Mouse (Mus musculus): Measurements from ENCODE around the gene Map4k5. TPM values are rescaled to one million over a fixed set of nuclear protein-coding genes. Genes with fewer than 3 reads are reported as not detected.

Map4k5 gene
- polyA plus RNA-seq, 1 experiment from 2014 or later, result 33.7 TPM

DNA sequence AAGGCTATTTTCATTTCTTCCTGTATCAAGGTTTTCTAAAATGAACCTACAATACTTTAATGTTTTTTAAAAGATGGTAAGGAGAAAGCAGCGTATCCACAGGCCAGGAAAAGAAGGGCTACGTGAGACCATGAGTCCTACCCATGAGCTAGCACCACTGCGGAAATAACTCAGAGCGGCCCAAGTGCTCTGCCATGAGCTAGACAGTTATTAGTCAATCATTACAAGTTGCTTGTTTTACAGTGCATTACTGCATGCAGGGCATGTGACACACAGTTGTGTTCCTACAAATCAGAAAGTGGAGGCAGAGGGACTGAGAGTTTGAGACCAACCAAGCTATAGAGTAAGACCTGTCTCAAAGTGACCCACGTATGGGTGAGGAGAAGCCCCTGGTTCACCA, 8.9 kb downstream of the Map4k5 start:
- H3K9me3 ChIP-seq, result no peaks in the 10 kb centered on the region
- peaks cover 46% of the 10 kb centered on the region for H3K4me1 ChIP-seq
- H3K27me3 ChIP-seq (replicated peaks; ENCODE audit: low read depth, poor library complexity, severe bottlenecking), result no peaks in the 10 kb centered on the region
- no peak overlapping the region for H3K27ac ChIP-seq (replicated peaks)
- WGBS, result 96% methylated on average over 5 of the region's 5 CpGs
- H3K4me3 ChIP-seq, result no peak overlapping the region
- DNase-seq (ENCODE audit: low spot score), result no peak
- H3K36me3 ChIP-seq (replicated peaks), result peaks cover 32% of the 10 kb centered on the region

DNA sequence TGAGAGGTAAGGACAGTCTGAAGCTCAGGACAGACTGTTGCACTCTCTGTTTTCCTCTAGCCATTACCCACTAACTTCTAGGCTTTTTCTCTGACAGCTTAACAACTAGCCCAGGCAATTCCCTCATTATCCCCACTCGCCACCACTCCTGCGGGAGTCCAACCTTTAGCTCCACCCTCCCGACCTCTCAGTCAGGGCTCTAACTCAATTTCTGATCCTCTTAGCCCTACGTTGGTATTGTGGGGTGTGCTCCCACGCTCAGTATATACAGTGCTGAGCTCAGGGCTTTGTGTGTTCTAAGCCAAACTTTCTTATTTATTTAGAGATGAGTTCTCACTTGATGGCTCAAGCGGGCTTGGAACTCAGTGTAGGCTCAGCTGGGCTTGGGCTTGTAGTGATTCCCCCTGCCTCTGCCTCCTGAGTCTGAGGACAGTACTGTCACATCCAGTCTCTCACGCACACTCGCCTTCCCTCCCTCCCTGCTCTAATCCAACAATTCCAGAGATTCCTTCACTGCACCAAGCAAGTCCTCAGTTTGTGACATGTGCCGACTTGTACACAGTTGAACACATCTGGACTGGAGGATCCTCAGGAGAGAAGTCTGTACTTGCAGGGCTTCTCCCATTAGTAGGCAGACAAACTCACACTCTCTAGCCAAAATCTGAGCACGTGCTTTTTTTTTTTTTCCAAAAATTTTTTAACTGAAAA, 11.6 kb downstream of the Map4k5 start:
- WGBS, result 35% methylated on average over 10 of the region's 10 CpGs
- no peaks in the 10 kb centered on the region for H3K9me3 ChIP-seq
- DNase-seq (ENCODE audit: low spot score), result no peak
- no peaks in the 10 kb centered on the region for H3K27me3 ChIP-seq (replicated peaks; ENCODE audit: low read depth, poor library complexity, severe bottlenecking)
- H3K27ac ChIP-seq (replicated peaks), result peak overlapping the region; percentile 21; the same call in 1 of the 2 replicates
- peaks cover 16% of the 10 kb centered on the region for H3K36me3 ChIP-seq (replicated peaks)
- H3K4me3 ChIP-seq, result no peak overlapping the region
- H3K4me1 ChIP-seq, result peaks cover 39% of the 10 kb centered on the region

DNA sequence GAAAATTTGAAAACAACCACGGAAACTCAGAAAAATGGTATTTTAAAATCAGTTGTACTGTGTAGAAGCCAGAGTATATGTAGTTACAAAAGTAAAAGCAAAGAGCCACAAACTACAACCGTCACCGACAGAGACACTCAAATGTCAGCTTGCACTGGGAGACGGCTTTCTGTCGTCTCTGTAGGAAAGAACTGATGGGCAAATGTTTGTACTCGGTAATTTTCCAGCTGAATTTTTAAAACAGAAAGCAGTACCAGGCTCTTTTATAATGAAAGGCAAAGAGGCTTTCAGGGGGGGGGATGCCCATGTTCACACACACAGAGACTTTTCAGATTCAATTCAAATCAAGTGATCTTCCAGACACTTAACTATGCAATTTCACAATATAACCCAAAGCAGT, 13.3 kb downstream of the Map4k5 start:
- 17% methylated on average over 6 of the region's 6 CpGs for WGBS
- Histone ChIP-seq H3K4me1 (peaks cover 43% of the 10 kb centered on the region), H3K9me3 (no peaks in the 10 kb centered on the region), H3K27me3 (replicated peaks; ENCODE audit: low read depth, poor library complexity, severe bottlenecking) (no peaks in the 10 kb centered on the region), H3K27ac (replicated peaks) (no peak overlapping the region), H3K36me3 (replicated peaks) (peaks cover 8% of the 10 kb centered on the region), H3K4me3 (0 out of 2 replicates have a peak overlapping the region, but pooled peaks have one; percentile 18)
- no peak for DNase-seq (ENCODE audit: low spot score)

DNA sequence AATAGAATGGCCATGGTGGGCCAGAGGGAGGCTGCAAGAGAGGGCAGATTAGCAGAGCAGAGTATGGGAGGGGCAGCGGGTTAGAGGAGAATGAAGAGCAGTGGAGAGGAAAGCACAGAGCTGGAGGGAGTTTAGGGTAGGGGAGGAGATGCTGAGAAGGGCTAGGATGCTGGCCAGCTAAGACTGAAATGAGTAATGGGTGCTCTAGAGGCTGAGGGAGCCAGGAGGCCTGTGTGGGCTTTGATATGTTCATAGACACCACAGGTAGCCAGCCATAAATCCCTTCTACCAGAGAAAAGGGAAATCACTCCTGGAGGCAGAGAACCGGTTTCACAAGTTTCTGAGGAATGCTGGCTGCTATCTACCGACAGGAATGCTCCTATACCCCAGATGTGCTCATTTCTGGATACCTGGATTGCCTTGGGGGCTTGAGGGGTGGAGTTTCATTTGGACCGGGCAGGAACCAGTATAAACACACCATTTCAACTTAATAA, 13.8 kb downstream of the Map4k5 start:
- Histone ChIP-seq H3K27ac (replicated peaks) (peak overlapping the region; percentile 58; the same call in 1 of the 2 replicates), H3K9me3 (no peaks in the 10 kb centered on the region), H3K4me3 (no peak overlapping the region), H3K4me1 (peaks cover 43% of the 10 kb centered on the region), H3K27me3 (replicated peaks; ENCODE audit: low read depth, poor library complexity, severe bottlenecking) (no peaks in the 10 kb centered on the region), H3K36me3 (replicated peaks) (peaks cover 5% of the 10 kb centered on the region)
- 7% methylated on average over 4 of the region's 4 CpGs for WGBS
- peak; percentile 46 for DNase-seq (ENCODE audit: low spot score)

DNA sequence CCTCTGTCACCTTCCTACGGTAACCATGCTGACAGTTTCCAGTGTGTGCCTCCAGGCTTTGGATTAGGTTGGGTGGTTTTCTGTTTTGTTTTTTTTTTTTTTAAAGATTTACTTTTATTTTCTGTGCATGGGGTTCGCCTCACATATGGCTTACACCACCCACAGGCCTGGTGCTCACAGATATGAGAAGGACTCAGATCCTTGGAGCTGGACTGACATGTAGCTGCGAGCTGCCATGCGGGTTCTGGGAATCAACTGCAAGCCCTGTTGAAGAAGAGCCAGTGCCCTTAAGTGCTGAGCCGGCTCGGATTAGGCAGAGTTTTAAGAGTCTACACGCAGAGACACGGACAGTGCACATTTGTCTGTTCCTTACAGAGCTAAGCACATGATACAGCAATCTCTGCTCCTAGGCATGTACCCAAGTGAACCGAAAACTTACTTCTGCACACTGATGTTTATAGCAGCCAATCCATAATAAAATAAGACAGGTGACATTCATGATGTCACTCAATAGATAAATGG, 15.1 kb downstream of the Map4k5 start:
- Histone ChIP-seq H3K4me3 (no peak overlapping the region), H3K36me3 (replicated peaks) (0 out of 2 replicates have a peak, but pooled peaks cover 2% of the 10 kb centered on the region), H3K27ac (replicated peaks) (no peak overlapping the region), H3K4me1 (peaks cover 43% of the 10 kb centered on the region), H3K9me3 (no peaks in the 10 kb centered on the region), H3K27me3 (replicated peaks; ENCODE audit: low read depth, poor library complexity, severe bottlenecking) (no peaks in the 10 kb centered on the region)
- no peak for DNase-seq (ENCODE audit: low spot score)
- 90% methylated on average over 9 of the region's 9 CpGs for WGBS

DNA sequence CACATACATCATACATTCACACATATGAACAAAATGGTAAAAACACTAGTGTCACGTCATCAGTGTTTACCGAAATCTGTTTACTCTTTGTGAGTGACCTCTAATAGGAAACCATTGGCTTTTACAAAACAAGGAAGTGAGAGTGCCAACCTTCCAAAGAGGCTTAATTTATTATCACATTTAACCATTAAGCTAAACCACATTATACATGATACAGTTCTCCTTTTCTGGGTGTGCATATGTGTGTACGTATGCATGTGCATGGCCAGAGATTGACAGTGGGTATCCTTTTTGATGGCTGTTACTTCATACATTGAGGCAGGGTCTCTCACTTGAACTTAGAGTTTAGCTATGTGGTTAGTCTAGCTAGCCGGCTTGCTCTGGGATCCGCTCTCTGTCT, 21.4 kb downstream of the Map4k5 start:
- Histone ChIP-seq H3K4me3 (no peak overlapping the region), H3K9me3 (no peaks in the 10 kb centered on the region), H3K36me3 (replicated peaks) (peaks cover 27% of the 10 kb centered on the region), H3K27me3 (replicated peaks; ENCODE audit: low read depth, poor library complexity, severe bottlenecking) (no peaks in the 10 kb centered on the region), H3K27ac (replicated peaks) (no peak overlapping the region), H3K4me1 (0 out of 2 replicates have a peak, but pooled peaks cover 4% of the 10 kb centered on the region)
- DNase-seq (ENCODE audit: low spot score), result no peak
- WGBS, result 94% methylated on average over 5 of the region's 5 CpGs

DNA sequence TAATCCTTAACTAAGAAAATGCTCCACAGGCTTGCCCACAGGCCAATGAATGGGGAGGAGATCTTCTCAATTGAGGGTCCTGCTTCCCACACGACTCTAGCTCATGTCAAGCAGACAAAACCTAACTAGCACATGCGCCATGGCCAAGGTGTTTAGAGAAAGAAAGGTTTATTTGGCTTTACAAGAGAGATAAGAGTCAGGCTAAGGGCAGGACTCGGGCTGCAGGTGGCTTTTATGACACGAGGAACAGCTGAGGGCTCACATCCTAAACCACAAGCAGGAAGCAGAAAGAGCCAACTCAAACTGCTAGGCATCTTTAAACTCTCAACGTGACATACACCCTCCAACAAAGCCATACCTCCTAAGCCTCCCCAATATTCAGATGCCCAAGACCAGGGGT, 25.7 kb downstream of the Map4k5 start:
- DNase-seq (ENCODE audit: low spot score), result no peak
- 86% methylated on average over 5 of the region's 5 CpGs for WGBS

DNA sequence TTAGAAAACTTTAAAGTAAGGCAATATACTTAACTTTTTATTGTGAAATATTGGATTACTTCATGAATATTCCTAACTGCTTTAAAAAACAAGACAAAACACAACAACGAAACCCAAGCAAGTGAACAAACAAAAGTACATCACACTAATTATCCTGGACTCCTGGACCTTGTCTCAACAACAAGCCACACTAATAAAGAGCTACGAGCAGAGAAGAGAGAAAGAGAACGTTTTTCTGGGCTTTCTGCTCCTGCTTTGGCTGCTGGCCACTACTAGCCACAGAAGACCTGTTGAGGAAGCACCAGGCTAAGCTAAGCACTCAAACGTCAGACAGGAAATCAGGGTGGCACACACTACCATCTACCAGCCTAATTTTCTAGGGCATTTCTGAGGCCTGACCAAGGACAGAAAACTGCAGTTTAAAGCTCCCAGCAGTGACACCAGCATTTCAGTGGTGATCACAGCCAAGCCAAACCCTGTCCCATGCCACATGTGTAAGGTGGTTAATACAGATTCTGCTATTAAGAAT, 28.8 kb downstream of the Map4k5 start:
- Histone ChIP-seq H3K4me3 (no peak overlapping the region), H3K27me3 (replicated peaks; ENCODE audit: low read depth, poor library complexity, severe bottlenecking) (no peaks in the 10 kb centered on the region), H3K4me1 (0 out of 2 replicates have a peak, but pooled peaks cover 3% of the 10 kb centered on the region), H3K36me3 (replicated peaks) (peaks cover 20% of the 10 kb centered on the region), H3K27ac (replicated peaks) (no peak overlapping the region), H3K9me3 (no peaks in the 10 kb centered on the region)
- no peak for DNase-seq (ENCODE audit: low spot score)
- WGBS, result 65% methylated on average over 4 of the region's 4 CpGs

More for the DNA sequence above, 25.7 kb downstream of the Map4k5 start:
- peaks cover 43% of the 10 kb centered on the region for H3K36me3 ChIP-seq (replicated peaks)
- H3K9me3 ChIP-seq, result no peaks in the 10 kb centered on the region
- no peak overlapping the region for H3K27ac ChIP-seq (replicated peaks)
- H3K4me1 ChIP-seq, result 0 out of 2 replicates have a peak, but pooled peaks cover 3% of the 10 kb centered on the region
- H3K4me3 ChIP-seq, result no peak overlapping the region
- H3K27me3 ChIP-seq (replicated peaks; ENCODE audit: low read depth, poor library complexity, severe bottlenecking), result no peaks in the 10 kb centered on the region

DNA sequence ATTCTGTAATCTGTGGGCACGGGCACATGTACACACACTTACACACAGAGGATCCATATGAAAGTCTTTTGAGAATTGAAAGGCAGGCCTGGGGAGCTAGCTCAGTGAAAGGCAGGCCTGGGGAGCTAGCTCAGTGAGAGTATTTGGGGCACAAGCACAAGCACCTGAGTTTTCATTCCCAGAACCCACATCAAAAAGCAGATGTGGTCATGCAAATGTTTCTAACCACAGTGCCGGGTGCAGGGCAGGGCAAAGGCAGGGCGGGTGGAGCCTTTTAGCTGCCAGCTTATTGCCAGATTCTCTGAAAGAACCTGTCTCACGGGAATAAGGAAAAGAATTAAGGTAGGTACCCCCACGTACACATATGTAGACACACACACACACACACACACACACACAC, 29.5 kb downstream of the Map4k5 start:
- 82% methylated on average over 5 of the region's 5 CpGs for WGBS
- Histone ChIP-seq H3K36me3 (replicated peaks) (peaks cover 20% of the 10 kb centered on the region), H3K27me3 (replicated peaks; ENCODE audit: low read depth, poor library complexity, severe bottlenecking) (no peaks in the 10 kb centered on the region), H3K27ac (replicated peaks) (no peak overlapping the region), H3K9me3 (no peaks in the 10 kb centered on the region), H3K4me3 (no peak overlapping the region), H3K4me1 (0 out of 2 replicates have a peak, but pooled peaks cover 3% of the 10 kb centered on the region)
- no peak for DNase-seq (ENCODE audit: low spot score)

DNA sequence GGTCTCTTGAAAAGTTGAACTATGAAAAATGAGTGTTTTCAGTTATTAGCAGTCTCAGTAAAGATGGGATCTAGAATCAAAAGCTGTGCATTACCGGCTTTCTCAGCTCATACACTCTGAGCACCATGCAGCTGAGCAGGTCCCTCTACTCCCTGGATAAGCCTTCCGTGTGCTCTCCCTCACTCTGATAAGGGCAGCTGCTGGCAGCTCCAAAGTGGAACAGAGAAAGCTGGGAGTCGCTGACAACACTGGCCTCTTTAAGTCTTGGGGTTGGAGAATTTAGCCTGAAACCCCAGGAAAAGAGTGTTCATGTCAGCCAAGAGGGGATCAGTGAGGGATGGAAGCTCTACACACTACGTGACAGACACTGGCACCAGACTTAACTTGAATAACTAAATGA, 34.2 kb downstream of the Map4k5 start:
- WGBS, result 88% methylated on average over 4 of the region's 4 CpGs
- H3K36me3 ChIP-seq (replicated peaks), result peaks cover 33% of the 10 kb centered on the region
- DNase-seq (ENCODE audit: low spot score), result no peak
- 0 out of 2 replicates have a peak, but pooled peaks cover 3% of the 10 kb centered on the region for H3K4me1 ChIP-seq
- H3K27ac ChIP-seq (replicated peaks), result no peak overlapping the region
- H3K27me3 ChIP-seq (replicated peaks; ENCODE audit: low read depth, poor library complexity, severe bottlenecking), result no peaks in the 10 kb centered on the region
- no peaks in the 10 kb centered on the region for H3K9me3 ChIP-seq
- H3K4me3 ChIP-seq, result no peak overlapping the region

DNA sequence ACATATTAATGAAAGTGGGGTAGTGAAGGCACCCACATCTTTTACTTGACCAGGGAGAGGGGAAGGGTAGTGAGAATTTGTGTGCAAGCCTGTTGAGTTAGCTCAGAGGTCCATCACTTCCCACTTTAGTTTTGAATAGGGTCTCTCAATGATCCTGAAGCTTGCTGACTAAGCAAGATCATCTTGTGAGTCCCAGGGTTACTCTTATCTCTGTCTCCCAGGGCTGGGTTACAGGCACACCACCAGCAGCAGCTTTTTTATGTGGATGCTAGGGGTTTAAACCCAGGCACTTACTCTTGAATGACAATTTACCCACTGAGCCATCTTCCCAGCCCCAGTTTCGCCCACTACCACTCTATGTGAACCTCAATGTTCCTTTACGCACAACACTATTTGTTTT, 35.4 kb downstream of the Map4k5 start:
- DNase-seq (ENCODE audit: low spot score), result no peak
- no peak overlapping the region for H3K27ac ChIP-seq (replicated peaks)
- no peak overlapping the region for H3K4me3 ChIP-seq
- H3K4me1 ChIP-seq, result no peaks in the 10 kb centered on the region
- H3K36me3 ChIP-seq (replicated peaks), result peaks cover 28% of the 10 kb centered on the region
- 93% methylated on average over 2 of the region's 2 CpGs for WGBS
- no peaks in the 10 kb centered on the region for H3K9me3 ChIP-seq
- no peaks in the 10 kb centered on the region for H3K27me3 ChIP-seq (replicated peaks; ENCODE audit: low read depth, poor library complexity, severe bottlenecking)

DNA sequence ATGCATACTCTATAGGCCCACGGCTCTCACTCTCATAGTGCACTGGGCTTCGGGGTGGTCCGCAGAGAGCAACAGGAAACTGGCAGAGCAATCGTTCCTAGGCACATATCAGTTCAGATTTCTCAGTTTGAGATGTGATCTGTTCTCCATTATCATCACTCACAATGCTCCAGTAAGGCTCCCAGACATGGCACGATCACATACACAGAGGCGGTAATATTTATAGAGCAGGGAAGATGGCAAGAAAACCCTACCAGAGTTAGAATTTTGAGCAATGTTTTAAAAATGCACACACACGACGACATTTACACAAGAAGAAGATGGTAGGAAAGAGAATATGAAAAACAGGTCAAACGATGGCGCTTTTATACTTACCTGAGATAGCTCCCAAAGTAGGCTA, 36.6 kb downstream of the Map4k5 start:
- no peaks in the 10 kb centered on the region for H3K27me3 ChIP-seq (replicated peaks; ENCODE audit: low read depth, poor library complexity, severe bottlenecking)
- no peak overlapping the region for H3K27ac ChIP-seq (replicated peaks)
- DNase-seq (ENCODE audit: low spot score), result no peak
- no peaks in the 10 kb centered on the region for H3K4me1 ChIP-seq
- H3K9me3 ChIP-seq, result no peaks in the 10 kb centered on the region
- no peak overlapping the region for H3K4me3 ChIP-seq
- peaks cover 39% of the 10 kb centered on the region for H3K36me3 ChIP-seq (replicated peaks)
- WGBS, result 96% methylated on average over 10 of the region's 10 CpGs
